Mouse (Mus musculus): ENCODE data around the gene Adamts17. TPM values are rescaled to one million over a fixed set of nuclear protein-coding genes. Genes with fewer than 3 reads are reported as not detected.

The Adamts17 gene
- total and polyA plus RNA-seq, 2 experiments from 2014 or later, result 2.9 to 9.0 TPM

DNA sequence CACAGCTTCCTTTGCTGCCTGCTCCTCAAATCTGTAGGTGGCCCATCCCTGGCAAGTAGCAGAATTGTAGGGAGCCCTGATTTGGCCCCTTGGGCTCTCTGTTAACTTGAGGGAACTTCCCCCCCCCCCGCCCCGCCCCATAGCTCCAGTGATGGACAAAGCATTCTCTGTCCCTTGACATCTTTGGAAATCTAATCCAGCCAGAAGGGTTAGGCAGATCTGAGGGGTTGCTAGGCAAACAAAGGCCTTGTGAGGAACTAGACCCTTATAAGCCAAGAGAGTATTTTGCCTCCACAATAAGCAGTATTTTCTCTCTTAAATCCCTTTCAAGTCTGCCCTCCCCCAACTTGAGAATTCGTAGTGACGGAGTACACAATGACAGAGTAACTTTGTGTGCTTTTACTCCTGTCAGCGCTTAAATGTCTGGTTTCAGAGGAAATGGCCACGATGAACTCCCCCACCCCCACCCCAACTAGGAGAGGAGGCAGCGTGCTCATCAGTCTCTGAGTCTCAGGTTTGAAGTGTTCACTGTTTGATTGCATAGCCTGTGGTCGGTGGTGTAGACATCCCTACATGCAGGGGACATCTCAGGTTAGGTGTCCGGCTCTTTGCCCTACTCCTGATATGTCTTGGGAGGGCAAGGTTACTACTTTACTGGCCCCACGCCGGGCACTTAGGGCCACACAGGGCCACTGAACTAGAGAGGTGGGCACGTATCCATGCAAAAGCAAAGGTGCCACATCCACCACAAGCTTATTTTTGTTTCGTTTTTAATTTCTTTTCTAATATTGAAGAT, 99.7 kb downstream of the Adamts17 start:
- Histone ChIP-seq H3K4me3 (ENCODE audit: low read depth, low read length) (no peak overlapping the region), H3K9me3 (replicated peaks; ENCODE audit: control insufficient read depth, low read length) (no peaks in the 10 kb centered on the region), H3K36me3 (replicated peaks; ENCODE audit: control insufficient read depth, insufficient read depth, low read length) (no peaks in the 10 kb centered on the region), H3K9ac (replicated peaks; ENCODE audit: low read depth, low read length) (no peak overlapping the region), H3K4me2 (ENCODE audit: low read depth, low read length) (no peak overlapping the region), H3K4me1 (ENCODE audit: control insufficient read depth, insufficient read depth) (peaks cover 33% of the 10 kb centered on the region), H3K27ac (ENCODE audit: low read depth) (no peak overlapping the region), H3K27me3 (ENCODE audit: control insufficient read depth, insufficient read depth, low read length) (no peaks in the 10 kb centered on the region)
- 84% methylated on average over 13 of the region's 13 CpGs for WGBS
- no peak for TF ChIP-seq CTCF (IDR thresholded peaks at IDR 0.05; ENCODE audit: low read depth)
- no peak for DNase-seq (ENCODE audit: low spot score)
- no peak for ATAC-seq (ENCODE audit: insufficient read depth, low read depth)

DNA sequence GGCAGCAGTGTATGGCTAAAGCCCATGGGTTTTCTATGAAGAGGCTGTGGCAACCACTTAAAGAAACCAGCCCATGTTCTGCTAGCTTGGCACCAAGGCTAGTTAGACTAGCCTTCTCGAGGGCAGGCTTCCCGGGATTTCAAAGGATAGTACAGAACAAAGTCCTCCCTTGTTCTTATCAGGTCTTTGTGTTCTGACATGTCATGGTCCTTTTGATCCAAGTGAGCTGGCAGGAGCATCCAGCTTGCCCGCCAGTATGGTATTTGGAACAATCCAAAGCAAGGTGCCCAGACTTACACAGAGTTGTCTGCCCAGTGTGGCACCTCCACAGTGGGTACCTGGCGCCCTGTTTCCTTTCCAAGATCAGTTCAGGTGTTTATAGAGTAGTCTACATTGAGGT, 101.2 kb downstream of the Adamts17 start:
- 70% methylated on average over 4 of the region's 4 CpGs for WGBS
- no peak overlapping the region for H3K27ac ChIP-seq (ENCODE audit: low read depth)
- DNase-seq (ENCODE audit: low spot score), result no peak
- ATAC-seq (ENCODE audit: insufficient read depth, low read depth), result no peak
- no peak overlapping the region for H3K9ac ChIP-seq (replicated peaks; ENCODE audit: low read depth, low read length)
- H3K36me3 ChIP-seq (replicated peaks; ENCODE audit: control insufficient read depth, insufficient read depth, low read length), result no peaks in the 10 kb centered on the region
- H3K4me2 ChIP-seq (ENCODE audit: low read depth, low read length), result no peak overlapping the region
- H3K4me3 ChIP-seq (ENCODE audit: low read depth, low read length), result no peak overlapping the region
- peaks cover 18% of the 10 kb centered on the region for H3K4me1 ChIP-seq (ENCODE audit: control insufficient read depth, insufficient read depth)
- H3K27me3 ChIP-seq (ENCODE audit: control insufficient read depth, insufficient read depth, low read length), result no peaks in the 10 kb centered on the region
- TF ChIP-seq CTCF (IDR thresholded peaks at IDR 0.05; ENCODE audit: low read depth), result no peak
- TF ChIP-seq EP300 (IDR thresholded peaks at IDR 0.05; ENCODE audit: low read depth), result no peak
- no peaks in the 10 kb centered on the region for H3K9me3 ChIP-seq (replicated peaks; ENCODE audit: control insufficient read depth, low read length)

DNA sequence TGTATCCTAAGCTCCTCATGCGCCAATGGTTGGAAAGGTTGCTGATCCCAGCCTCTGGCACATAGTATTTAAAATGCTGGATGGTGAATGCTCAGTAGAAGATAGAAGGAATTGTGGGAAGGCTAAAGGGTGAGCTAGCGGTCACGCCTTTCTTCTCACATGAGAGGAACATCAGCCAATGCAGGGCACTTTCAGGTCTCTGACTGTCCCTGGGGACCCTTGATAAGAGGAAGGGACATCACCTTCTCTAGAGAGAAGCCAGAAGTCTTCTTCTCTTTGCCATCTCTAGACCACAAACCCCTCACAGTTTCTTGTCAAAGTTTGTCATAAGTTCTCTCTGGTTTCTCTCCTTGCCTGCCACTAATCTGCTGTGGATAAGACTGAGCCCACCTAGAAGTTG, 109.5 kb downstream of the Adamts17 start:
- Histone ChIP-seq H3K4me3 (ENCODE audit: low read depth, low read length) (no peak overlapping the region), H3K4me2 (ENCODE audit: low read depth, low read length) (no peak overlapping the region), H3K4me1 (ENCODE audit: control insufficient read depth, insufficient read depth) (no peaks in the 10 kb centered on the region), H3K9me3 (replicated peaks; ENCODE audit: control insufficient read depth, low read length) (no peaks in the 10 kb centered on the region), H3K27me3 (ENCODE audit: control insufficient read depth, insufficient read depth, low read length) (no peaks in the 10 kb centered on the region), H3K36me3 (replicated peaks; ENCODE audit: control insufficient read depth, insufficient read depth, low read length) (no peaks in the 10 kb centered on the region), H3K9ac (replicated peaks; ENCODE audit: low read depth, low read length) (no peak overlapping the region), H3K27ac (ENCODE audit: low read depth) (no peak overlapping the region)
- WGBS, result 95% methylated on average over 3 of the region's 3 CpGs
- DNase-seq (ENCODE audit: low spot score) (no peak), ATAC-seq (ENCODE audit: insufficient read depth, low read depth) (no peak)
- TF ChIP-seq CTCF (IDR thresholded peaks at IDR 0.05; ENCODE audit: low read depth) (no peak), EP300 (IDR thresholded peaks at IDR 0.05; ENCODE audit: low read depth) (no peak)

DNA sequence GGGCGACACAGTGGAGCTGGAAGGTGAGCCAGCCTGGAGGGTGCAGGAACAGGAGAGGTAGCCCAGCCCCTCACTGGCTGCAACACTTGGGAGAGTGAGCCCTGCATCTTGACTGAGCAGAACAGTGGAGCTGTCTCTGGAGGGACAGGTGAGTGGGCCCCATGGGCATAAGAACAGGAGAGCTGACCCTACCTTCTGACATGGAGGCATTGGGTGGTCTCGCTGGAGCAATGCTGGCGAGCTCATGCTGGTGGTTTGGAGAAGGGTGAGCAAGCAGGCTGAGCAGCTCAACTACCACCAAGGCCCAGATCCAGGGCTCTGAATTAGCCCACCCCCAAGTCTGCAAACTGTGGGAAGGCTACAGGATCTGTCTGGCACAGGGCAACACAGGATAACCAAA, 113.4 kb downstream of the Adamts17 start:
- Histone ChIP-seq H3K27me3 (ENCODE audit: control insufficient read depth, insufficient read depth, low read length) (no peaks in the 10 kb centered on the region), H3K36me3 (replicated peaks; ENCODE audit: control insufficient read depth, insufficient read depth, low read length) (no peaks in the 10 kb centered on the region), H3K9ac (replicated peaks; ENCODE audit: low read depth, low read length) (no peak overlapping the region), H3K4me1 (ENCODE audit: control insufficient read depth, insufficient read depth) (peaks cover 14% of the 10 kb centered on the region), H3K4me2 (ENCODE audit: low read depth, low read length) (no peak overlapping the region), H3K9me3 (replicated peaks; ENCODE audit: control insufficient read depth, low read length) (no peaks in the 10 kb centered on the region), H3K27ac (ENCODE audit: low read depth) (no peak overlapping the region), H3K4me3 (ENCODE audit: low read depth, low read length) (no peak overlapping the region)
- WGBS, result 87% methylated on average over 3 of the region's 3 CpGs
- ATAC-seq (ENCODE audit: insufficient read depth, low read depth) (no peak), DNase-seq (ENCODE audit: low spot score) (no peak)
- TF ChIP-seq EP300 (IDR thresholded peaks at IDR 0.05; ENCODE audit: low read depth) (no peak), CTCF (IDR thresholded peaks at IDR 0.05; ENCODE audit: low read depth) (no peak)

DNA sequence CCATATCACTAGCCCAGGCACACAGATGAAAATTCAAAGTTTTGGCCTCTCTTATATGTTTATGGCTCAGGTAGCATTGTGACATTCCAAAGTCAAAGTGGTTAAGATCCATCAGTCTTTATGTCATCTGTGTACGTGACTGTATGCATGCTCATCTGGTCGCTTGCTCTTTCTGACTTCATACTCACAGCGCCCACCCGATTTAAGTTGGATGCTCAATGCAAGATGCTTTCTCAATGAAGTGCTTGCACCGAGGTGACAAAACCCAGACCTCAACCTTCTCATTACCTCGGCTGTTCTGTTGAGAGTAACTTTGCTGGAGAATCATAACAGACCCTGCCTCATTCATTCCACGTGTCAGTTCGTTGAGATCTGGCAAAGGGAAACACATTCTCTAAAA, 114.5 kb downstream of the Adamts17 start:
- H3K9ac ChIP-seq (replicated peaks; ENCODE audit: low read depth, low read length), result no peak overlapping the region
- H3K27ac ChIP-seq (ENCODE audit: low read depth), result no peak overlapping the region
- H3K4me3 ChIP-seq (ENCODE audit: low read depth, low read length), result no peak overlapping the region
- H3K36me3 ChIP-seq (replicated peaks; ENCODE audit: control insufficient read depth, insufficient read depth, low read length), result no peaks in the 10 kb centered on the region
- DNase-seq (ENCODE audit: low spot score) (no peak), ATAC-seq (ENCODE audit: insufficient read depth, low read depth) (no peak)
- TF ChIP-seq CTCF (IDR thresholded peaks at IDR 0.05; ENCODE audit: low read depth) (no peak), EP300 (IDR thresholded peaks at IDR 0.05; ENCODE audit: low read depth) (no peak)
- peaks cover 14% of the 10 kb centered on the region for H3K4me1 ChIP-seq (ENCODE audit: control insufficient read depth, insufficient read depth)
- no peaks in the 10 kb centered on the region for H3K9me3 ChIP-seq (replicated peaks; ENCODE audit: control insufficient read depth, low read length)
- WGBS, result 39% methylated on average over 8 of the region's 8 CpGs
- H3K27me3 ChIP-seq (ENCODE audit: control insufficient read depth, insufficient read depth, low read length), result no peaks in the 10 kb centered on the region
- no peak overlapping the region for H3K4me2 ChIP-seq (ENCODE audit: low read depth, low read length)

DNA sequence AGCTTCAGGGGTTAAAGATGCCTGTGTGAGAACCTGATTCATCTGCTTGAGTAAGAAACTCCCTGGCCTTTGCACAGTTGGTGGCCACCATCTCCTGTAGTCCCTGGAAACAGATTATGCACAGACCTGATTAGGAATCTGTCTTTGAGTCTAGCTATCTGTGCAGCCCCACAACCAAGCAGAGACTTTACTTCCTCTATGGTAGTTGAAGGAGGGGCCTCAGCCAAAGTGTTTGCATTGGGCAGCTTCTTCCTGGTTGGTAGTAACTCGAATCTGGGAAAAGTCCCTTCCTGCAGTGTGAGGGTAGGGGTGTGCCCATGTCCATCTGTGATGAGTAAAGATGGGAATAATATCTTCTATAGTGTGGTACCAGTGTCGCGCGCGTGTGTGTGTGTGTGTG, 115.2 kb downstream of the Adamts17 start:
- no peaks in the 10 kb centered on the region for H3K36me3 ChIP-seq (replicated peaks; ENCODE audit: control insufficient read depth, insufficient read depth, low read length)
- DNase-seq (ENCODE audit: low spot score) (no peak), ATAC-seq (ENCODE audit: insufficient read depth, low read depth) (no peak)
- no peak overlapping the region for H3K9ac ChIP-seq (replicated peaks; ENCODE audit: low read depth, low read length)
- no peaks in the 10 kb centered on the region for H3K27me3 ChIP-seq (ENCODE audit: control insufficient read depth, insufficient read depth, low read length)
- no peak overlapping the region for H3K4me2 ChIP-seq (ENCODE audit: low read depth, low read length)
- H3K27ac ChIP-seq (ENCODE audit: low read depth), result peak overlapping the region; percentile 87; the same call in 1 of the 2 replicates
- TF ChIP-seq EP300 (IDR thresholded peaks at IDR 0.05; ENCODE audit: low read depth), result no peak
- no peak for TF ChIP-seq CTCF (IDR thresholded peaks at IDR 0.05; ENCODE audit: low read depth)
- no peak overlapping the region for H3K4me3 ChIP-seq (ENCODE audit: low read depth, low read length)
- peaks cover 14% of the 10 kb centered on the region for H3K4me1 ChIP-seq (ENCODE audit: control insufficient read depth, insufficient read depth)
- no peaks in the 10 kb centered on the region for H3K9me3 ChIP-seq (replicated peaks; ENCODE audit: control insufficient read depth, low read length)
- WGBS, result 75% methylated on average over 5 of the region's 5 CpGs
